Mouse (Mus musculus): ENCODE data around the gene Pithd1. TPM values are rescaled to one million over a fixed set of nuclear protein-coding genes. Genes with fewer than 3 reads are reported as not detected.

The Pithd1 gene
- total RNA-seq, 2 experiments from 2014 or later = 21.3 to 23.9 TPM

DNA sequence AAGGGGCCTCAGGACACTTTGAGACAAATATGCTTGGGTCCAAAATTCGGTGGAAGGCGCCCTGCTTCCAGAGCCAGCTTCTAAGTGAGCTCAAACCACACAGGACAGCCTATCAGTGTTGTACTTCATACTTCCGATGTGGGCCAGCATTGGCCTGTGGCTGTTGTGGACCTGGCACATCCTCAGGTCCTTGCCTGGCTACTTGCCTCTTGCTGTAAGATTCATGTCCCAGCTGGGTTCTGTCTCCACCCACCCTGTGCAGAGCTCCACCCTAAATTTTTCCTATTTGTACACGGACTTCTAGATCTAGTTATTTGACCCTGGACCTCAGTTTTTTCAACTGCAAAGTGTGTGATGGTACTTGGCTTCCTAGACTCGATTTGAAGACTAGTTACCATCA is 51.6 kb downstream of the Pithd1 start:
- peak in 1 of 2 experiments; percentile 41 for DNase-seq
- intact Hi-C loops (cut with DNase I) = no loop called here

DNA sequence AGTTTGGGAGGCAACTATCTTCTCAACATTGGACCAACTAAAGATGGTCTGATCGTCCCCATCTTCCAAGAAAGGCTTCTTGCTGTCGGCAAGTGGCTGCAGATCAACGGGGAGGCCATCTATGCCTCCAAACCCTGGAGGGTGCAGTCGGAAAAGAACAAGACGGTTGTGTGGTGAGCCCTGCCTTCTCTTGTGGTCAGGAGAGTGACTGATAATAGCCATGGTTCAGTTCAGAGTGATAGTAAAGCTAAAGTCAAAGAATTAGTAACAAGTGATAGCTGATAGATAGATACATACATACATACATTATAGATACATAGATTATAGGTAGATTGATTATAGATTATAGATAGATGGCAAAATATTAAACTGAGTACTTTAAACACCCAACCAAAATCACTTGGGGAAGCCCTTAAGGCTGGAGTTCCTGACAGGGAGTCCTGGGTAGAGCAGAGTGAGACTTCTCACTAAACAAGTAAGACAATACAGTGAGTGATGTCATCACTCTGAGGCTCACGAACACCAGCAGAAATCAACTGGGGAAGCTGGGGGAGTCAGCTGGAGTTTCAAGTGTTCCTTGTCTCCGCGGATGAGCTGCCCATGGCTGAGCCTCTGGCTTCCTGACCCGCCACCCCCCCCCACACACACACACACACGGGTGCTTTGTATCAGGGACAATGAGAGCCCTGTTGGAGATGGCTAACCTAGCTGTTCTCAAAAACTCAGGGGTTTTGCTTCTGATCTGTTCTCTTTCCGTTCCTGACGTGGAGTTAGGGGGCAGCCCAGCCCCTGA is 52.2 kb downstream of the Pithd1 start:
- intact Hi-C loops (cut with DNase I) = loop anchor here (5.0 kb wide), 2 partner anchors 48 to 133 kb away; no protein-coding TSS in a partner anchor
- DNase-seq = no peak

DNA sequence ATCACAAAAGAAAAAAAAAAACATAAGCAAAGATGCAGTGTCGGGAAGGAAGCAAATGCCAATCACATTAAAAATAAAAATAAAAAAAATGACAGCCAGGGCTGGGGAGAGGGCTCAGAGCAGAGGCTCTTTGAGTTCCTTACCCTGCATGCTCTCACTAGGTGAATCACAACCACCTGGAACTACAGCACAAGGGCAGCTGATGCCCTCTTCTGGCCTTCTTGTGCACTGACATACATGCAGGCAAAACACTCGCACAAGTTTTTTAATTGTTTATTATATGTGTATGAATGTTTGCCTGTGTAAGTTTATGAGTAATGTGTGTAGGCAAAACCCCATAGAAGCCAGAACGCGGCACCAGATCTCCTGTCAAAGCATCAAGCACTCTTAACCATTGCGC is 55.2 kb downstream of the Pithd1 start:
- no peak for DNase-seq
- intact Hi-C loops (cut with DNase I) = loop anchor here (5.0 kb wide), 2 partner anchors 45 to 130 kb away; no protein-coding TSS in a partner anchor

DNA sequence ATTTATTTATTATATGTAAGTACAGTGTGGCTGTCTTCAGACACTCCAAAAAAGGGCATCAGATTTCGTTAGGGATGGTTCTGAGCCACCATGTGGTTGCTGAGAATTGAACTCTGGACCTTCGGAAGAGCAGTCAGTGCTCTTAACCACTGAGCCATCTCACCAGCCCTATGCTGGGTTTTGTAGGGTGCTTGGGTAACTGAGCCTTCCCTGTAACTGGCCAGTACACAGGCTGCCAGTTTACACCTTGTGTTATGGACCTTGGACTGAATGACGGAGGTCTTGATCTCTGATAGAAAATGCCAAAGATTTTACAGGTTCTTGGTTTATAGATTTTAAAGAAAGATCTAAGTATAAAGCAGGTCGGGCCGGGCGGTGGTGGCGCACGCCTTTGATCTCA is 56.8 kb downstream of the Pithd1 start:
- no peak for DNase-seq
- intact Hi-C loops (cut with DNase I) = loop anchor here (5.0 kb wide), 2 partner anchors 43 to 128 kb away; no protein-coding TSS in a partner anchor

DNA sequence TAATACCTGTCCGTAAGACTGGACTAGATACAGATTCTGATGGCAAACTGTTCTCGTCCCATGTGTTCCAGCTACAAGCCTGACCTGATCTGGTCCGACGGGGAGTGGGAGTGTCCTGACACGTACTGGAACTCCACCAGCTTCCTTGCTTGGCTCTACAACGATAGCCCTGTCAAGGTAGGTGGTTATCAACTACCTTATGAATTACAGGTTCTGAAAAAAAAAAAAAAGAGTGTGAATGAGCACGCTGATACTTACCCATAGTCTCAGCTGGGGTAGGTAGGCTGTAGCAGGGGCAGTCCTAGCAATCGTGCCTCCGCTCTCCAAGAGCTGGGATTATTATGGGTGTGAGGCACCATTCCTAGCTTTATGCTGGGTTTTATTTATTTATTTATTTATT is 57.2 kb downstream of the Pithd1 start:
- intact Hi-C loops (cut with DNase I) = loop anchor here (5.0 kb wide), 2 partner anchors 43 to 128 kb away; no protein-coding TSS in a partner anchor
- no peak for DNase-seq

DNA sequence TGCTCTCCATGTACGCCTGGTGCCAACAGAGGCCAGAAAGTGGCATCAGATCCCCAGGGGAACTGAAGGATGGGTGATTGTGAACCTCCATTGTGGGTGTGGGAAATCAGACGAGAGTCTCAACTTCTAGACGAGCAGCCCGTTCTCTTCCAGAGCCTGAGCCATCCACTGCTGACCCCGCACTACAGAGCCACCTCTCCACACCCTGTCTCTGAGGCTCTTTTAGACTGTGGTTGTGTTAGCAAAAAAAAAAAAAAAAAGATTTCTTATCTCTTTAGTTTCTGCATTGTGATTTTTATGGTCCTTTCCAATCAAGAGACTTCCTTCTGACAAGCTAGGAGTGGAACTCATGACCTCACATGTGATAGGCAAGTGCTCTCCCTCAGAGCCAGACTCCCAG is 57.7 kb downstream of the Pithd1 start:
- intact Hi-C loops (cut with DNase I) = no loop called here
- DNase-seq = no peak

DNA sequence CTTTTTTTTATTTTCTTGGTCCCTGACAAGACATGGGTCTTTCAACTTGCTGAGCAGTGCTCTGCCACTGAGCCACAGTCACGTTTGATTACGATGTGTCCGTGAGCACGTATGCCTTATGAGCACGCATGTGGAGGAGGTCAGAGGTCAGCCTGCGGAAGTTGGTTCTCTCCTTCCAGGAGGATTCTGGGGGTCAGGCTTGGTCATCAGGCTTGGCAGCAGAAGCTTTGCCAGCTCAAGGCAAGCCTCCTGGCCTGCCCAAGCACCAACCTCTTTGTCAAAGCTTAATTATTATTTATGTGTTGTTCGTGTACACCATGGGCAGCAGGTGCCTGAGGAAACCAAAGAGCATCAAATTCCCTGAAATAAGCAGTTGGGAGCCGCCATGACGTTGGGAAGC is 58.7 kb downstream of the Pithd1 start:
- intact Hi-C loops (cut with DNase I) = no loop called here
- DNase-seq = no peak

DNA sequence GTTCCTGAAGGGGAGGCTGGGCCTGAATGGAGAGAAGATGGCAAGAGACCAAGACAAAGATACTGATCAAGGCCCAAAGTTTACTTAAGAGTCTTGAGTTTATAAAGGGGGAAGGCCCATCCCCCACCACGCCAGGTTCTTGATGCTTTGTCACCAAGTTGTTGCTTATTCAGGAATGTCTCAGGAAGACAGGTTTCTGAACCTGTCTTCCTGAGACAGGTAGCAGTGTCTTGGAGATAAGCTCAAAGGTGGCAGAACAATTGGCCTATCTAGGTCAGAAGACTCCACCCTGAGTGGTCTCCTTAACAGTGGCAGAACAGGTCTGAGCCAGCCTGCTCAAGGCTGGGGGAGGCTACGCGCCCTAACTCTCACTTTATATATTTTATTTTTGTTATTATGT is 60.2 kb downstream of the Pithd1 start:
- DNase-seq = no peak
- intact Hi-C loops (cut with DNase I) = no loop called here

DNA sequence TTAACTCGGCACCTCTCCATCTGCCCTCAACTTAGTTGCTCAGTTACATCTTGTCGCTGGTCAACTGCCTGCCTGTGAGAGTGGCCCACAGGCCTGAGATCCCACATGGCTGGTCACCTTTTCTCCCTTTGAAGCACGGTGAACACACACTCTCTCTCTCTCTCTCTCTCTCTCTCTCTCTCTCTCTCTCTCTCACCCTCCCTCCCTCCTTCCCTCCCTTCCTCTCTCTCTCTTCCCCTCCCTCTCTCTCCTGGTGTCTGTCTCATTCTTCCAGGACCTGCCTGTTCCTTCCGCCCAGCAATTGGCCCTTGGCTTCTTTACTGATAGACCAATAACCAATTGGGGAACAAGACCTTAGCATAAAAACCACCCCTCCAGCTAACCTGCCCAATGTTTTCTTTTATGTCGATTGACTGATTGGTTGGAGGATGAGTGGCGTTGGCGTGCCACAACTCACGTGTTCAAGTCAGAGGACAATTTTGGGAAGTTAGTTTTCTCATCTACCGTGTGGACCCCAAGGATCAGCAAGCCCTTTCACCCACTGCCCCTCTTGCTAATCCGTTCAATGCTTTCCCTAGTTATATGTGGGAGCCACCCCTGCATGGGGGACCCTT is 60.8 kb downstream of the Pithd1 start:
- intact Hi-C loops (cut with DNase I) = no loop called here
- DNase-seq = no peak

Other genes starting within 250 kb of the Pithd1 start
- 10 to 100 TPM; 23.1 to 57.4 TPM for gene Myom3, start 227.5 kb downstream of the Pithd1 start, total RNA-seq (2021)
- 10 to 100 TPM; 23.7 to 23.9 TPM for gene Srsf10, start 131.5 kb downstream of the Pithd1 start, total RNA-seq (2021)
- 10 to 100 TPM; 25.4 to 31.2 TPM for gene Pnrc2, start 113.4 kb downstream of the Pithd1 start, total RNA-seq (2021)
- gene Cnr2, start 91.9 kb downstream of the Pithd1 start, total RNA-seq (2021) = under 1 TPM; 0.07 to 0.08 TPM
- 10 to 100 TPM; 16.4 to 18.7 TPM for gene Fuca1, start 66.5 kb downstream of the Pithd1 start, total RNA-seq (2021)
- gene Hmgcl, start 40.8 kb downstream of the Pithd1 start, total RNA-seq (2021) = 10 to 100 TPM; 38.7 to 39.0 TPM
- gene Gale, start 23.5 kb downstream of the Pithd1 start, total RNA-seq (2021) = under 1 TPM; 0.49 to 0.69 TPM
- 10 to 100 TPM; 22.8 to 27.2 TPM for gene Lypla2, start 14.6 kb downstream of the Pithd1 start, total RNA-seq (2021)
- gene Eloa, start 34.5 kb upstream of the Pithd1 start, total RNA-seq (2021) = 10 to 100 TPM; 50.3 to 60.4 TPM
- 100 to 1,000 TPM; 188 to 251 TPM for gene Rpl11, start 66.2 kb upstream of the Pithd1 start, total RNA-seq (2021)
- 10 to 100 TPM; 13.8 to 14.1 TPM for gene Id3, start 156.2 kb upstream of the Pithd1 start, total RNA-seq (2021)
- gene E2f2, start 185.1 kb upstream of the Pithd1 start, total RNA-seq (2021) = 1 to 10 TPM; 1.3 to 1.9 TPM
- gene Asap3, start 219.1 kb upstream of the Pithd1 start, total RNA-seq (2021) = 1 to 10 TPM; 1.8 to 2.1 TPM

All from gastrocnemius, postnatal 36 days (tissue).